Mouse (Mus musculus): ENCODE results near the gene Dxo. TPM values are rescaled to one million over a fixed set of nuclear protein-coding genes. Genes with fewer than 3 reads are reported as not detected.

The Dxo gene
- polyA plus RNA-seq, 1 experiment from 2014 or later: 69.4 TPM

DNA sequence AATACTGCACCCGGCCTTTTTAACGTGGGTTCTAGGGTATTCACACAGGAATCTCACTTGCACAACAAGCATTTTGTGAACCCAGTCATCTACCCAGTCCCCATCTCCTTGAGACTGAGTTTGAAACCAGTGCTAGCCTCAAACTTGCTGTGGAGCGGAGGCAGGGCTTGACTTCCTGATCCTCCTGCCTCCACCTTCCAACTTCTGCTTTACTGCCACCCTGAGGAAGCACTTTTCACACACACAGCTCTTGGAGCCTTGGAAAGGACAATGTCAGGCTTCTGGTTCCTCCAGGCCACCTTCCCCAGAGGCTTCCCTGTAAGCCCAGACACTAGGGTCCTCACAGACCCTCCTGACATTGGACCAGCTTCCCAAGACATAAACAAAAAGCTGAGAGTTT, 46.5 kb downstream of the Dxo start:
- no peaks in the 10 kb centered on the region; the same call in 1 of the 2 replicates for H3K27me3 ChIP-seq (ENCODE audit: control insufficient read depth, insufficient read depth, low read length)
- no peak overlapping the region for H3K4me2 ChIP-seq (ENCODE audit: low read depth)
- H3K9ac ChIP-seq (ENCODE audit: low read length): no peak overlapping the region
- WGBS: 65% methylated on average over 3 of the region's 3 CpGs
- H3K4me1 ChIP-seq (ENCODE audit: control insufficient read depth, insufficient read depth, low read length): no peaks in the 10 kb centered on the region
- H3K4me3 ChIP-seq (ENCODE audit: low read depth, low read length): no peak overlapping the region
- H3K9me3 ChIP-seq (ENCODE audit: control insufficient read depth, low read length): no peaks in the 10 kb centered on the region
- H3K36me3 ChIP-seq (ENCODE audit: control insufficient read depth, insufficient read depth, low read length): no peaks in the 10 kb centered on the region
- no peak for DNase-seq (ENCODE audit: low spot score)
- no peak overlapping the region for H3K27ac ChIP-seq (ENCODE audit: low read depth, low read length)
- ATAC-seq (ENCODE audit: insufficient read depth, low FRiP score, low TSS enrichment): no peak

DNA sequence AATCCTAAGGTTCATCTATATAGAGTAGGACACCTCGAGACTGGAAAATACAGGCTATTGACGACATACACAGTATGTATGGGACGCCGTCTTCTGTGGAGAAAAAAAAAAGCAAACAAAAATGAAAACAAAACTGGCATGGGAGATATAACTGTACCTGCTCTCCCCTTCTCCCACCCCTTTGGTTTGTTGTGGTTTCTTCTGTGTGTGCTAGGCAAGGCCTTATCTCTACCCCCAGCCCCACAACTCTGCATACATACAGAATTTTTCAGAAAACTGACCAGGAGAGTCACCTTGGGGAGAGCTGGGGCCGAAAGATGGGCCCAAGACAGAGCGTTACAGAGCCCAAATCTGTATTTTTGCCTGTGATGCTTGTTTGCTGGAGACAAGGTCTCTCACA, 47.9 kb downstream of the Dxo start:
- H3K4me1 ChIP-seq (ENCODE audit: control insufficient read depth, insufficient read depth, low read length): no peaks in the 10 kb centered on the region
- H3K9ac ChIP-seq (ENCODE audit: low read length): no peak overlapping the region
- no peaks in the 10 kb centered on the region for H3K9me3 ChIP-seq (ENCODE audit: control insufficient read depth, low read length)
- WGBS: 91% methylated on average over 6 of the region's 6 CpGs
- no peaks in the 10 kb centered on the region; the same call in 1 of the 2 replicates for H3K27me3 ChIP-seq (ENCODE audit: control insufficient read depth, insufficient read depth, low read length)
- no peak overlapping the region for H3K4me3 ChIP-seq (ENCODE audit: low read depth, low read length)
- H3K36me3 ChIP-seq (ENCODE audit: control insufficient read depth, insufficient read depth, low read length): no peaks in the 10 kb centered on the region
- ATAC-seq (ENCODE audit: insufficient read depth, low FRiP score, low TSS enrichment) (no peak), DNase-seq (ENCODE audit: low spot score) (no peak)
- no peak overlapping the region for H3K27ac ChIP-seq (ENCODE audit: low read depth, low read length)
- H3K4me2 ChIP-seq (ENCODE audit: low read depth): no peak overlapping the region

DNA sequence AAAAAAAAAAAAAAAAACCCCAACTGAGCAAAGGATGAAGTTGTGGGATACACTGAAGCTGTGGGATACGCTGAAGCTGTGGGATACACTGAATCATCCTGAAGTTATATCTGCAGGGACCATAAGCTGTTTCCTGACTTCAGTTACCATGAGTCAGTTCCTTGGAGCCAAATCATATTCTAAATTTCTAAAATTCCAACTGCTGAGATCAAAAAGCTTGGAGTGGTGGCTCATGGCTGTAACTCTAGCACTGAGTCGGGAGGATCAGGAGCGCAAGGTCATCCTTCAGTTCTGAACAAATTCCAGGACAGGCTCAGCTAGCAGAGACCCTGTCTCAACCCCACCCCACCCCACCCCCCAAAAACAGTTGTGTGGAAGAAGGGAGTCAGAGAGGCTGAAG, 48.8 kb downstream of the Dxo start:
- WGBS: 91% methylated on average over 3 of the region's 3 CpGs
- no peak for ATAC-seq (ENCODE audit: insufficient read depth, low FRiP score, low TSS enrichment)

DNA sequence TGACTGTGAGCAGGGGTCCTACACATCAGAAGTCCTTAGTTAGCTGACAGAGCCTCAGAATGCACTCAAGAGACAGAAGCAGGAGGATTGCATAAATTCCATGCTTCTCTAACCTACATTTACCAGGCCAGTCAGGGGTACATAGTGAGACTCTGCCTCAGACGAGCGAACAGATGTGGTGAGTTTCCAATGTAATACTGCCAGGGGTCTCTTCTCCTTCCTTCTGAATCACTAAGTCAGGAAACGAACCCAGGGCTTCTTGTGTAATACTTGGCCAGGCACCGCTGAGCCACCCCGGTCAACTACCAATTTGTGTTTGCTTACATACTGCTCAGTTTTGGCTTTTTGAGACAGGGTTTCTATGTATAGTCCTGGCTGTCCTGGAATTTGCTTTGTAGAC, 51.1 kb downstream of the Dxo start:
- Histone ChIP-seq H3K27ac (ENCODE audit: low read depth, low read length) (no peak overlapping the region), H3K36me3 (ENCODE audit: control insufficient read depth, insufficient read depth, low read length) (no peaks in the 10 kb centered on the region), H3K9ac (ENCODE audit: low read length) (no peak overlapping the region), H3K27me3 (ENCODE audit: control insufficient read depth, insufficient read depth, low read length) (no peaks in the 10 kb centered on the region), H3K9me3 (ENCODE audit: control insufficient read depth, low read length) (no peaks in the 10 kb centered on the region), H3K4me1 (ENCODE audit: control insufficient read depth, insufficient read depth, low read length) (no peaks in the 10 kb centered on the region), H3K4me3 (ENCODE audit: low read depth, low read length) (no peak overlapping the region), H3K4me2 (ENCODE audit: low read depth) (no peak overlapping the region)
- 84% methylated on average over 5 of the region's 5 CpGs for WGBS
- no peak for ATAC-seq (ENCODE audit: insufficient read depth, low FRiP score, low TSS enrichment)
- no peak for DNase-seq (ENCODE audit: low spot score)

More for the DNA sequence above, 48.8 kb downstream of the Dxo start:
- no peak for DNase-seq (ENCODE audit: low spot score)
- Histone ChIP-seq H3K27me3 (ENCODE audit: control insufficient read depth, insufficient read depth, low read length) (no peaks in the 10 kb centered on the region; the same call in 1 of the 2 replicates), H3K36me3 (ENCODE audit: control insufficient read depth, insufficient read depth, low read length) (no peaks in the 10 kb centered on the region), H3K9me3 (ENCODE audit: control insufficient read depth, low read length) (no peaks in the 10 kb centered on the region), H3K4me1 (ENCODE audit: control insufficient read depth, insufficient read depth, low read length) (no peaks in the 10 kb centered on the region), H3K9ac (ENCODE audit: low read length) (no peak overlapping the region), H3K27ac (ENCODE audit: low read depth, low read length) (no peak overlapping the region), H3K4me3 (ENCODE audit: low read depth, low read length) (no peak overlapping the region), H3K4me2 (ENCODE audit: low read depth) (no peak overlapping the region)

Small RNA genes lying within 50 kb of the gene (microRNA-seq; reads per million reads assigned to microRNA genes)
- gene Mir6970: not detected
- 1.0 reads per million for gene Mir6971
- not detected for gene Mir6972

Other genes starting within 250 kb of the Dxo start
- 4.0 and 5.1 TPM in 2 replicates for gene Gpsm3, start 247.2 kb upstream of the Dxo start, polyA plus RNA-seq (2014; fragmentation: Nextera tagmentation; extraction: Ambion mirVana)
- gene Pbx2, start 245.8 kb upstream of the Dxo start, polyA plus RNA-seq (2014; fragmentation: Nextera tagmentation; extraction: Ambion mirVana): 17.0 and 17.3 TPM in 2 replicates
- gene Ager, start 239.2 kb upstream of the Dxo start, polyA plus RNA-seq (2014; fragmentation: Nextera tagmentation; extraction: Ambion mirVana): 2.3 and 2.4 TPM in 2 replicates
- gene Rnf5, start 233.3 kb upstream of the Dxo start, polyA plus RNA-seq (2014; fragmentation: Nextera tagmentation; extraction: Ambion mirVana): 177 and 187 TPM in 2 replicates
- gene Agpat1, start 232.8 kb upstream of the Dxo start, polyA plus RNA-seq (2014; fragmentation: Nextera tagmentation; extraction: Ambion mirVana): 83.3 and 91.2 TPM in 2 replicates
- gene Egfl8, start 221.0 kb upstream of the Dxo start, polyA plus RNA-seq (2014; fragmentation: Nextera tagmentation; extraction: Ambion mirVana): 10.2 and 12.1 TPM in 2 replicates
- 27.6 and 30.3 TPM in 2 replicates for gene Ppt2, start 208.5 kb upstream of the Dxo start, polyA plus RNA-seq (2014; fragmentation: Nextera tagmentation; extraction: Ambion mirVana)
- 0.57 and 0.87 TPM in 2 replicates for gene Prrt1, start 207.5 kb upstream of the Dxo start, polyA plus RNA-seq (2014; fragmentation: Nextera tagmentation; extraction: Ambion mirVana)
- gene Fkbpl, start 192.3 kb upstream of the Dxo start, polyA plus RNA-seq (2014; fragmentation: Nextera tagmentation; extraction: Ambion mirVana): 15.5 and 17.6 TPM in 2 replicates
- 78.3 and 88.4 TPM in 2 replicates for gene Atf6b, start 189.9 kb upstream of the Dxo start, polyA plus RNA-seq (2014; fragmentation: Nextera tagmentation; extraction: Ambion mirVana)
- gene Tnxb, start 166.5 kb upstream of the Dxo start, polyA plus RNA-seq (2014; fragmentation: Nextera tagmentation; extraction: Ambion mirVana): 0.03 TPM in 1 of 2 replicates, not detected in the other
- not detected in 2 replicates for gene C4b, start 93.1 kb upstream of the Dxo start, polyA plus RNA-seq (2014; fragmentation: Nextera tagmentation; extraction: Ambion mirVana)
- gene Cyp21a1, start 32.5 kb upstream of the Dxo start, polyA plus RNA-seq (2014; fragmentation: Nextera tagmentation; extraction: Ambion mirVana): not detected in 2 replicates
- 20.3 and 24.7 TPM in 2 replicates for gene Stk19, start 74 bp upstream of the Dxo start, polyA plus RNA-seq (2014; fragmentation: Nextera tagmentation; extraction: Ambion mirVana)
- 45.0 and 55.7 TPM in 2 replicates for gene Skiv2l, start 13.2 kb downstream of the Dxo start, polyA plus RNA-seq (2014; fragmentation: Nextera tagmentation; extraction: Ambion mirVana)
- 125 and 132 TPM in 2 replicates for gene Nelfe, start 13.4 kb downstream of the Dxo start, polyA plus RNA-seq (2014; fragmentation: Nextera tagmentation; extraction: Ambion mirVana)
- 2.6 and 2.9 TPM in 2 replicates for gene Cfb, start 25.5 kb downstream of the Dxo start, polyA plus RNA-seq (2014; fragmentation: Nextera tagmentation; extraction: Ambion mirVana)
- gene Zbtb12, start 42.5 kb downstream of the Dxo start, polyA plus RNA-seq (2014; fragmentation: Nextera tagmentation; extraction: Ambion mirVana): 1.7 and 2.1 TPM in 2 replicates
- gene Gm20547, start 45.0 kb downstream of the Dxo start, polyA plus RNA-seq (2014; fragmentation: Nextera tagmentation; extraction: Ambion mirVana): not detected in 2 replicates
- 0.57 and 0.86 TPM in 2 replicates for gene C2, start 61.2 kb downstream of the Dxo start, polyA plus RNA-seq (2014; fragmentation: Nextera tagmentation; extraction: Ambion mirVana)
- 62.7 and 70.3 TPM in 2 replicates for gene Ehmt2, start 61.5 kb downstream of the Dxo start, polyA plus RNA-seq (2014; fragmentation: Nextera tagmentation; extraction: Ambion mirVana)
- gene Slc44a4, start 77.4 kb downstream of the Dxo start, polyA plus RNA-seq (2014; fragmentation: Nextera tagmentation; extraction: Ambion mirVana): not detected in 2 replicates
- gene Neu1, start 94.2 kb downstream of the Dxo start, polyA plus RNA-seq (2014; fragmentation: Nextera tagmentation; extraction: Ambion mirVana): 16.4 and 16.8 TPM in 2 replicates
- gene Hspa1b, start 122.2 kb downstream of the Dxo start, polyA plus RNA-seq (2014; fragmentation: Nextera tagmentation; extraction: Ambion mirVana): 0.13 and 0.37 TPM in 2 replicates
- not detected in 2 replicates for gene Gm20481, start 132.9 kb downstream of the Dxo start, polyA plus RNA-seq (2014; fragmentation: Nextera tagmentation; extraction: Ambion mirVana)
- 1.1 and 1.9 TPM in 2 replicates for gene Hspa1a, start 135.1 kb downstream of the Dxo start, polyA plus RNA-seq (2014; fragmentation: Nextera tagmentation; extraction: Ambion mirVana)
- 1.8 and 2.0 TPM in 2 replicates for gene Hspa1l, start 135.7 kb downstream of the Dxo start, polyA plus RNA-seq (2014; fragmentation: Nextera tagmentation; extraction: Ambion mirVana)
- 209 and 211 TPM in 2 replicates for gene Lsm2, start 144.8 kb downstream of the Dxo start, polyA plus RNA-seq (2014; fragmentation: Nextera tagmentation; extraction: Ambion mirVana)
- gene Vars, start 164.0 kb downstream of the Dxo start, polyA plus RNA-seq (2014; fragmentation: Nextera tagmentation; extraction: Ambion mirVana): 109 and 114 TPM in 2 replicates
- gene Vwa7, start 179.6 kb downstream of the Dxo start, polyA plus RNA-seq (2014; fragmentation: Nextera tagmentation; extraction: Ambion mirVana): 0.08 TPM in 1 of 2 replicates, not detected in the other
- 3.9 and 5.2 TPM in 2 replicates for gene Sapcd1, start 191.0 kb downstream of the Dxo start, polyA plus RNA-seq (2014; fragmentation: Nextera tagmentation; extraction: Ambion mirVana)
- 4.1 and 6.2 TPM in 2 replicates for gene Msh5, start 209.7 kb downstream of the Dxo start, polyA plus RNA-seq (2014; fragmentation: Nextera tagmentation; extraction: Ambion mirVana)
- gene Clic1, start 212.9 kb downstream of the Dxo start, polyA plus RNA-seq (2014; fragmentation: Nextera tagmentation; extraction: Ambion mirVana): 82.8 and 89.7 TPM in 2 replicates
- gene Ddah2, start 222.0 kb downstream of the Dxo start, polyA plus RNA-seq (2014; fragmentation: Nextera tagmentation; extraction: Ambion mirVana): 638 and 659 TPM in 2 replicates
- gene Ly6g6c, start 228.4 kb downstream of the Dxo start, polyA plus RNA-seq (2014; fragmentation: Nextera tagmentation; extraction: Ambion mirVana): 0.43 TPM in 1 of 2 replicates, not detected in the other
- 1.5 and 2.0 TPM in 2 replicates for gene Mpig6b, start 229.2 kb downstream of the Dxo start, polyA plus RNA-seq (2014; fragmentation: Nextera tagmentation; extraction: Ambion mirVana)
- gene Ly6g6e, start 239.9 kb downstream of the Dxo start, polyA plus RNA-seq (2014; fragmentation: Nextera tagmentation; extraction: Ambion mirVana): 0.39 and 0.46 TPM in 2 replicates
- gene Ly6g6d, start 241.0 kb downstream of the Dxo start, polyA plus RNA-seq (2014; fragmentation: Nextera tagmentation; extraction: Ambion mirVana): 1.0 and 3.2 TPM in 2 replicates
- 1.3 and 1.4 TPM in 2 replicates for gene Ly6g6f, start 248.6 kb downstream of the Dxo start, polyA plus RNA-seq (2014; fragmentation: Nextera tagmentation; extraction: Ambion mirVana)

Data from neural tube, embryonic 11.5 days (tissue).